Mouse (Mus musculus) liver, embryonic 11.5 days (tissue): ENCODE results near the gene Ciz1. TPM values are rescaled to one million over a fixed set of nuclear protein-coding genes. Genes with fewer than 3 reads are reported as not detected.

Experiments
- ATAC-seq: fragments of 200-750 bp; cut with Nextera tagmentation; replicated peaks from 2 replicates; pipeline ENCODE4 v1.8.0; 2017; ENCODE audit warnings: moderate number of reproducible peaks, mild to moderate bottlenecking, moderate TSS enrichment, moderate library complexity; ENCODE audit not compliant: low FRiP score
- DNase-seq: peaks from one replicate; pipeline ENCODE4 v3.0.0-alpha.2; 2017; ENCODE audit warnings: low spot score
- H3K27ac ChIP-seq: fragments of 300-500 bp; sonication (generic); 2 replicates; pipeline ENCODE4 v1.5.1; 2014; ENCODE audit warnings: mild to moderate bottlenecking, low read depth, low read length, control low read depth
- H3K27me3 ChIP-seq: fragments of 300-500 bp; sonication (generic); replicated peaks from 2 replicates; pipeline ENCODE4 v1.6.1; 2014; ENCODE audit warnings: low read length, mixed read lengths; ENCODE audit not compliant: control insufficient read depth, insufficient read depth
- H3K36me3 ChIP-seq: fragments of 300-500 bp; sonication (generic); 2 replicates; pipeline ENCODE4 v1.6.1; 2014; ENCODE audit warnings: mild to moderate bottlenecking, low read length, moderate library complexity, mixed read lengths; ENCODE audit not compliant: control insufficient read depth, insufficient read depth
- H3K4me1 ChIP-seq: fragments of 300-500 bp; sonication (generic); replicated peaks from 2 replicates; pipeline ENCODE4 v1.6.1; 2014; ENCODE audit warnings: low read length, mixed read lengths; ENCODE audit not compliant: control insufficient read depth, insufficient read depth
- H3K4me2 ChIP-seq: fragments of 300-500 bp; sonication (generic); 2 replicates; pipeline ENCODE4 v1.6.1; 2014; ENCODE audit warnings: mild to moderate bottlenecking, control low read depth, moderate library complexity
- H3K4me3 ChIP-seq: fragments of 300-500 bp; sonication (generic); 2 replicates; pipeline ENCODE4 v1.5.1; 2014; ENCODE audit warnings: low read depth, low read length, control low read depth
- H3K9ac ChIP-seq: fragments of 300-500 bp; sonication (generic); 2 replicates; pipeline ENCODE4 v1.6.1; 2014; ENCODE audit warnings: low read depth, low read length, control low read depth
- H3K9me3 ChIP-seq: fragments of 300-500 bp; sonication (generic); 2 replicates; pipeline ENCODE4 v1.6.1; 2016; ENCODE audit warnings: low read length, inconsistent platforms, mixed read lengths; ENCODE audit not compliant: control insufficient read depth
- WGBS: fragments of 180-500 bp; shearing (Covaris S2); extraction: QIAGEN DNeasy Blood & Tissue Kit; methylation state at CpG from one replicate; pipeline ENCODE4 v1.1.7; 2014; 5-methylcytosine and 5-hydroxymethylcytosine counted together
- polyA plus RNA-seq: library from polyadenylated mRNA; unstranded; fragments of >200 nt; fragmentation: Nextera tagmentation; extraction: Ambion mirVana; gene quantifications from 2 replicates; pipeline ENCODE4 v1.2.1, GENCODE M21; 2014

Gene Ciz1
- polyA plus RNA-seq, 1 experiment from 2014 or later: 45.5 TPM

DNA sequence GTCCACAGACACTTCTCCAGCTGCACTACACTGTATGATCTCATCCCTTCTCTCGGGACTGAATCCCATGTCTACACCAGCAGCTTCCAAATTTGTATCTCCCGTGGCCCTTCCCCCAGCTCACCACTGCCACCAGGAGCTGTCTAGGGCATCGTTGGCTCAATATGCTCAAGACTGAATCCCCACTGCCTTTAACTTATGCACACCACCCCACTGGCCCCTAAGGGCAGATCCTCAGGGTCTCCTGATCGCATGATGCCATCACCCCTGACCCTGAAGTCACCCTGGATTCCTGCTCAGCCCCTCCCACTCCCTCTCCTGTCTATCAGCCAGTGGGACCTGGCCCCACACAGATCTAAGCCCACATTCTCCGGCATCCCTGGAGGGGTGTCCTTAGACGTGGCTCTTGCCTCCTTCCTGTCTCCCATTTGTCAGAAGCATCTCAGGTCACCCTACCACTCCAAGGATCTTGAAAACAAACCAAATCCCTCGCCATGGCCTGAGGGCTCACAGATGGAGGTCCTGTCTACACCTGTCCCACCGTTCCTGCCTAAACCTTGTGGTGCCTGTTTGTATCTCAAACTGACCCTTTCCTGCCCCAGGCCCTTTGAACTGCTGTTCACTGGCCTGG, 2.4 kb upstream of the Ciz1 start:
- H3K27me3 ChIP-seq: peaks cover 43% of the 10 kb centered on the region

DNA sequence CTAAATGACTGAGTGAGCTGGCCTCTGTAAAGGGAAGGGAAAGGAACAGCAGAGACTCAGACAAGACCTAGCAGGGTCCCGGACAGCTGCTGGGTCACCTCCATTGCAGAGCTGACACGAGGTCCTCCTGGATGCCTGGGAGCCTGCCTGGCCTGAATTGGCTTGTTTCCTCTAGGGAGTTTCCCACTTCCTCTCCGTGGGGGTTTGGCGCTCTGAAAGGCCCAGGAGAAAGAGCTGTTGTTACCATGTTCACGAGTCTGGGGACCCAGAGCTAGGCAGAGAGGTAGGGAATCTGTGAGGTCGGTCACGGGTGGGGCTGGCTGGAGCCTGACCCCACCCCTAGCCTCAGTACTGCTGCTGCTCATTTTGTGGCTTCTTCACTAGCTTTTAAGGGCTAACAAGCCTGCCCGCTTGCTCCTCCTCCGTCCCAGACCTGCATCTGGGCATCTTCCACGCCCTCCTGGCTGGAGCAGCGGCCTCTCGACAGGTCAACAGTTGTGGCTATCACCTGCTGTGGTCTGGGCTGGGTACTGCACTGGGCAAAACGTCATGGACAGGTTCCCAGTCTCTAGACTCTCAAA, 1.6 kb upstream of the Ciz1 start:
- Histone ChIP-seq H3K9me3 (no peaks in the 10 kb centered on the region), H3K9ac (no peak overlapping the region), H3K4me3 (no peak overlapping the region), H3K4me1 (peaks cover 17% of the 10 kb centered on the region), H3K27me3 (peaks cover 43% of the 10 kb centered on the region), H3K36me3 (no peaks in the 10 kb centered on the region), H3K4me2 (no peak overlapping the region), H3K27ac (no peak overlapping the region)
- no peak for DNase-seq
- ATAC-seq: no peak
- WGBS: 48% methylated on average over 13 of the region's 13 CpGs

More for the DNA sequence above, 2.4 kb upstream of the Ciz1 start:
- no peak overlapping the region for H3K4me2 ChIP-seq
- H3K9ac ChIP-seq: no peak overlapping the region
- H3K4me1 ChIP-seq: peaks cover 17% of the 10 kb centered on the region
- H3K27ac ChIP-seq: no peak overlapping the region
- H3K36me3 ChIP-seq: no peaks in the 10 kb centered on the region
- H3K9me3 ChIP-seq: no peaks in the 10 kb centered on the region
- ATAC-seq: no peak
- no peak for DNase-seq
- H3K4me3 ChIP-seq: no peak overlapping the region
- 59% methylated on average over 8 of the region's 8 CpGs for WGBS

DNA sequence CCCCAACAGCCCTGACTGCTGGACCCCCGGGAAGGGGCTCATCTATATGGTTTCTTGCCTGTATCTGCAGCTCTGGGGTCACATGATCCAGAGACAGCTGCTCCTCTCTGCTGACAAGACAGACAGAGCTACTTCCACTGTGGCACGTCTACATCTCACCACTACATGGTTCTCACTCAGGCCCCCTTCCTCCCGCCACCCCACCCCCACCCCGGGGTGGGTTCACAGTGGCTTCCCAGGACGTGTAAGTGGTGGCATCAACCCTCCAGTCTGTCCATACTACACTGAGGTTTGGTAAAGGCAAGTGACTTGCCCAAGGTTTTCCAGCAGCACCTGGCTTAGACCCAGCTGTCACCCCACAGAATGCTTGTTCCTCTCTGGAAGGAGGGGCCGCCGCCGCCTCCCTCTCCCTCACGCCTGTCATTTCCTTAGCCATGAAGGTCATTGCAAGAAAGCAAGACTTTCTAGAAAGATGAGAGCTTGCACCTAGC, 611 bp upstream of the Ciz1 start:
- DNase-seq (no peak), ATAC-seq (no peak)
- WGBS: 49% methylated on average over 9 of the region's 9 CpGs
- H3K4me3 ChIP-seq: peak overlapping the region; percentile 63
- no peaks in the 10 kb centered on the region for H3K36me3 ChIP-seq
- H3K4me2 ChIP-seq: peak overlapping the region; percentile 98
- peaks cover 17% of the 10 kb centered on the region for H3K4me1 ChIP-seq
- no peak overlapping the region for H3K27ac ChIP-seq
- no peaks in the 10 kb centered on the region for H3K9me3 ChIP-seq
- H3K9ac ChIP-seq: no peak overlapping the region
- peaks cover 43% of the 10 kb centered on the region for H3K27me3 ChIP-seq

DNA sequence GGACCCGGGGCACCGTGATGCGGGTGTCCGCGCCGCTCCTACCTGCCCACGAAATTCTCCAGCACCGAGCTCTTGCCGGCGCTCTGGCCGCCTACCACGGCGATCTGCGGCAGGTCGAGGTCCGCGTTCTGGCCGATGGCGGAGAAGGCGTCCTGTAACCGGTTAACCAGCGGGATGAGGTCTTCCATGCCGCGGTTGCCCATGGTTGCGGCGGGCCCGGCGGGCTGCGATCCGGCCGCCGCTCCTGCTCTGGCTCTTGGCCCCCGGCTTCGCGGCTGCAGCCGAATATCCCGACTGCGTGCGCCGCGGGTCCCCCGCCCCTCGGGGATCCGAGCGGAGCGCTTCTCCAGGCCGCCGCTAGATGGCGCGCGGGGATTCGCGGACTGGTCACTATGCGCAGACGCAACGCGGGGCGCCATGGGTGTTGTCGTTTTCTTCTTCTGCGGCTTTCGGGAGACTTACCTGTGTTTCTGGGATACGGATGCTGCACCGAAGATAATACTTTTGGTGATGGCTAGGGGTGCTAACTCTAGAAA, 948 bp downstream of the Ciz1 start, which contains the start of gene Dnm1:
Gene Dnm1 (minus strand): TSS at position 332 of the 536 bp plus-strand sequence.
- H3K4me3 ChIP-seq: peak within 1 kb of the TSS; percentile 63
- H3K9ac ChIP-seq: peak within 1 kb of the TSS; percentile 67
- no peaks in the 10 kb centered on the region for H3K9me3 ChIP-seq
- ATAC-seq: peak; percentile 79
- peak within 1 kb of the TSS; percentile 98 for H3K4me2 ChIP-seq
- peak; percentile 91 for DNase-seq
- peaks cover 38% of the 10 kb centered on the region for H3K27me3 ChIP-seq
- under 1% methylated on average over 63 of the region's 63 CpGs for WGBS
- H3K36me3 ChIP-seq: no peaks in the 10 kb centered on the region
- peaks cover 17% of the 10 kb centered on the region for H3K4me1 ChIP-seq
- H3K27ac ChIP-seq: no peak within 1 kb of the TSS

DNA sequence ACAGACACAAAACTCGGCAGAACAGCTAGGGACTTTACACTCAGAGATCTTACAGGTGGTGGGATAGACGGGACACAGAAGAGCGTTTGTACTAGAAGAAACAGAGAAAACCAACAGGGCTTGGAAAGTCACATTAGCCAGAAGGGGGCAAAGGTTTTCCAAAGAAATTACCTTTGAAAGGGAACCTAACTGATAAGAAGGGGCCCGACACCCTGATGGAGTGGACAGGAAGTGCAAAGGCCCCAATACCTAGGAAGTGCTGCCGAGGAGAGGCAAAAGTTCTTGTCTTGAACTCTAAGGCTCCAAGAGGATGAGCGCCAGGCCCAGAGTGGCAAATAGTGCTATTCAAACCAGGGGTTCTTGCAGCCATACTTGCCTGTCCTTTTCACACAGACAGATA, 1.7 kb downstream of the Ciz1 start:
- H3K9me3 ChIP-seq: no peaks in the 10 kb centered on the region
- H3K36me3 ChIP-seq: no peaks in the 10 kb centered on the region
- H3K4me3 ChIP-seq: no peak overlapping the region
- H3K9ac ChIP-seq: no peak overlapping the region
- H3K4me1 ChIP-seq: peaks cover 17% of the 10 kb centered on the region
- DNase-seq (no peak), ATAC-seq (no peak)
- H3K27me3 ChIP-seq: peaks cover 34% of the 10 kb centered on the region
- H3K27ac ChIP-seq: no peak overlapping the region
- 41% methylated on average over 6 of the region's 6 CpGs for WGBS
- H3K4me2 ChIP-seq: peak overlapping the region; percentile 98

DNA sequence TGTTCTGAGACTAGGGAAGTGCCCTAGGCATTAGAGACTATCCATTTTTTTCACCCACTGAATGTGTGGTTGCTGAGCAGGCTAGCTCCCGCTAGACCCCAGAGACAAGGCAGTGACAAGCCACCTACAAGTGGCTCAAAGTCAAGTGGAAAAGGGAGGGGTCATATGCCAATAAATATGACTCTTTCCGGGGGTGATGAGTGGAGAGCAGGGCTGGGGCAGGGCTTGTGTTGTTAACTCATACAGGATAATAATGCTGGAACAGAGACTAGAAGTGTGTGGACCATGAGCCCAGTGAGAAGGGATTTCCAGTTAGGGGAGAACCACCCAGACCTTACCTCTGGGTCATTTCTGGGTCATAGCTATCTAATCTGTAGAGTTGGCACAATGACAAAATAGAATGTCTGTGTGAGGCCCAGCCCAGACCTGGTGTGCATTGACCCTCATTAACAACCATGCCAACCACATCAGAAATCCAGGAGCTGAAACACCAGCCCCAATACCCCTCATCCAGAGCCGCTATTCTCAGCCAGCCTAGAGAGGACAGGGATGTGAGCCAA, 2.3 kb downstream of the Ciz1 start:
- Histone ChIP-seq H3K4me2 (no peak overlapping the region), H3K27me3 (peaks cover 32% of the 10 kb centered on the region), H3K9me3 (no peaks in the 10 kb centered on the region), H3K4me3 (no peak overlapping the region), H3K27ac (no peak overlapping the region), H3K9ac (no peak overlapping the region), H3K4me1 (peaks cover 17% of the 10 kb centered on the region), H3K36me3 (no peaks in the 10 kb centered on the region)
- DNase-seq (no peak), ATAC-seq (no peak)
- 75% methylated on average over 3 of the region's 3 CpGs for WGBS

DNA sequence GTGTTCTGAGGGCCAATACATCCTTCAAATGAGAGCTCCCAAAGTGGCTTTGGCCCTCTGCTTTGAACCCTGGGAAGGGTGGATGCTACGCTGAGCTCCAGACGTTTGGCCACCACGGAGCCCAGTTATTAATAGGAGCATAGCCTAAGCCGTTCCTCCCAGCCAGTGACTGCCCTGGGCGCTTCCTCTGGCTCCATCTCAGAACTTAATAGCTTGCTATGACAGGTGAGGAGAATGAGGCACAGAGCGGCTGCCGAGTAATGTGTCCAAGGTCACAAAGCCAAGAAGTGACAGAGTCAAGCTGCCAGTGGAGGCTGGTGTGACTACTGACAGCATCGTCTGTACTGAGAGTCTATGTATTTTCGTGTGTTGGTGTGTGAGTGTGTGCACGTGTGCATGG, 4.1 kb downstream of the Ciz1 start:
- Histone ChIP-seq H3K27ac (no peak overlapping the region), H3K4me3 (no peak overlapping the region), H3K27me3 (peaks cover 18% of the 10 kb centered on the region), H3K4me1 (peaks cover 23% of the 10 kb centered on the region), H3K9ac (no peak overlapping the region), H3K9me3 (no peaks in the 10 kb centered on the region), H3K36me3 (no peaks in the 10 kb centered on the region), H3K4me2 (no peak overlapping the region)
- WGBS: 75% methylated on average over 10 of the region's 10 CpGs
- DNase-seq: no peak
- no peak for ATAC-seq

DNA sequence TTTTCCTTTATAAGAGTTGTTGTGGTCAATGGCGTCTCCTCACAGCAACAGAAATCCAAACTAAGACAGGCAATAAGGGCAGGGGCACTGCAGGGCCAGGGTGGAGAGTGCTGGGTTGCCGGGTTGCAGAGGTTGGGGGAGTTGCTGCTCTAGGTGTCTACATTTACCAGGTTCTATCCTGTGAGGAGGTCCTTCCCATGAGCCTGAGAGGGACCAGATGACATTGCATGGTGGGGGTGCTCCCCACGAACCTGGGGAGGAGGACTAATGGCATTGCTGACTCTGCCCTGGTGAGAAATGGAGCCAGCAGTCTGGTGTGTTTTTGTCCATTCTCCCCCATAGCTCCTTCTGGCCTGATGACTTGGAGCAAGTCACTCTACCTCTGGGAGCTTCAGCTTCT, 5.6 kb downstream of the Ciz1 start:
- 65% methylated on average over 3 of the region's 3 CpGs for WGBS
- H3K27ac ChIP-seq: no peak overlapping the region
- no peak overlapping the region for H3K9ac ChIP-seq
- H3K4me1 ChIP-seq: peaks cover 20% of the 10 kb centered on the region
- no peak overlapping the region for H3K4me2 ChIP-seq
- no peaks in the 10 kb centered on the region for H3K36me3 ChIP-seq
- H3K4me3 ChIP-seq: no peak overlapping the region
- H3K27me3 ChIP-seq: peaks cover 3% of the 10 kb centered on the region
- ATAC-seq (no peak), DNase-seq (no peak)
- no peaks in the 10 kb centered on the region for H3K9me3 ChIP-seq
